Mouse (Mus musculus) brown adipose tissue, adult 24 weeks (tissue): ENCODE data around the gene Gnat1. TPM values are rescaled to one million over a fixed set of nuclear protein-coding genes. Genes with fewer than 3 reads are reported as not detected.

ENCODE experiments used
- H3K27ac ChIP-seq: fragments of 200-500 bp; replicated peaks from 2 replicates; pipeline ENCODE4 v1.5.1; 2012; ENCODE audit warnings: low read depth, mild to moderate bottlenecking, low read length
- H3K4me1 ChIP-seq: fragments of 200-500 bp; 2 replicates; pipeline ENCODE4 v1.6.1; 2012; ENCODE audit warnings: low read length, mixed read lengths; ENCODE audit not compliant: control insufficient read depth, insufficient read depth, insufficient read length
- H3K4me3 ChIP-seq: fragments of 200-500 bp; 2 replicates; pipeline ENCODE4 v1.5.1; 2012; ENCODE audit warnings: low read depth, mild to moderate bottlenecking, low read length, moderate library complexity; ENCODE audit not compliant: insufficient read depth
- polyA plus RNA-seq: library from polyadenylated mRNA; stranded (reverse); fragments of >200 nt; gene quantifications from 2 replicates; pipeline ENCODE4 v1.2.4, GENCODE M21; 2012; ENCODE audit not compliant: missing spikeins, insufficient read depth, insufficient read length

The Gnat1 gene
- polyA plus RNA-seq, 1 experiment = not detected

DNA sequence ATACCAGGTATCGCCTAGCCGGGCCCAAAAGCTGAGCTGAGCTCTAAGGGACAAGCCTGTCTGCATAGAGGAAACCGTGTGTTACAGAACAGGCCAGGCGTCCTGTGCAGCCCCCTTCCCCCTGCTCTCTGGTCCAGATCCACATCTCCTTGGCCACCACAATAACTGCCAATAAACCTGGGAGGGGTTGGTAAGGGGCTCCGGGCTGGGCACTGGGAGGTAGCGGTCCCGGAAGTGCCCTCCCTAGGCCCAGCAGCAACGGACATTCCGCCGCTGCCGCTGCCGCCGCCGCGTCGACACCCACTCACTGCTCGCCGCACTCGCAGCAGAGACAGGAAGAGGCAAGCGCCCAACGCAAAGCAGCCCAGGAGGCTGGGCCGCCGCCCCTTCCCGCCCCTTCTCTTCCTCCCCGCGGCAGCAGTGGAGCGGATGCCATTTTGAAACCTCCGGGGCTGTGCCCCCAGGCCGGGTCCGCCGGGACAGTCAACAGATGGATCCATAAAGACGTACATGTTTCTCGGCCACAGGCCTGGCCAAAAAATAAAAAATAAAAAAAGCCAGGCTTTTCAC lies 46.3 kb downstream of the Gnat1 start:
- H3K4me3 ChIP-seq = peak overlapping the region; percentile 77
- H3K4me1 ChIP-seq = peaks cover 20% of the 10 kb centered on the region
- H3K27ac ChIP-seq = peak overlapping the region; percentile 95

DNA sequence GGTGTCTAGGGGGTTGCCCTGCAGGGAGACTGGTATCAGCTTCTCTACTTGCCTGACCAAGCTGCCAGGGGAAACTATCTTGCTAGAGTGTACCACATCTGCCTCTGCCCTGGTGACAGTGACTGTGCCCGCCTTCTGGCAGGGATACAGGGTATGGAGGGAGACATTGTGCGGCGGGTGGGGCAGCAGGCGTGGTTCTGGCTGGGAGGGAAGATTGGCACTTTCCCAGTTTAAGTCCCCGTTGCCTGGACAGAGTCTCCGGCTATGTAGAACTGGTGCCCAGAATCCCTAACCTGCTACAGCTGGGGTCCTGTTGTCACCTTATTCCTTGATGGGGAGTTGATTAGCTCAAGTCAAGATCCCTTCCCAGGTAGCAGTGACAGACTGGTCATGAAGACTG lies 47.0 kb downstream of the Gnat1 start:
- H3K4me1 ChIP-seq = peaks cover 26% of the 10 kb centered on the region
- peak overlapping the region; percentile 88 for H3K27ac ChIP-seq
- peak overlapping the region; percentile 77 for H3K4me3 ChIP-seq

DNA sequence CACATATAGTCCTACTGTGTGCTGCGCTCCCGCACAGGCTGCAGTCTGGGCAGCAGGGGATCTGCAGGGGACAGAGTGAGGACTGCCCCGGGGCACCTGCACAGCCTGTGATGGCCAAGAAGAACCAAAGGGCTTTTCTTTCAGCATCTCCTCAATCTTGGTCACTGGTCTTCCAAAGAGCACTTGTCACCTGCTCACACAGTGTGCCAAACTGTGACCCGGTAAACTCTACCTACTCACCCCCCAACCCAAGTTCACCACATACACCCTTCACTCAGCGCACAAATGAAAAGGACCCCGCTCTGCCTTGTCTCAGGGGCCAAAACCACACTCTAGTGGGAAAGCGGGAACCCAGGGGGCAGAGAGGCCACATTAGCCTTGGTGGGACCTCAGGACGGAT lies 47.7 kb downstream of the Gnat1 start:
- peak overlapping the region; percentile 88 for H3K27ac ChIP-seq
- H3K4me1 ChIP-seq = peaks cover 29% of the 10 kb centered on the region
- H3K4me3 ChIP-seq = peak overlapping the region; percentile 77

DNA sequence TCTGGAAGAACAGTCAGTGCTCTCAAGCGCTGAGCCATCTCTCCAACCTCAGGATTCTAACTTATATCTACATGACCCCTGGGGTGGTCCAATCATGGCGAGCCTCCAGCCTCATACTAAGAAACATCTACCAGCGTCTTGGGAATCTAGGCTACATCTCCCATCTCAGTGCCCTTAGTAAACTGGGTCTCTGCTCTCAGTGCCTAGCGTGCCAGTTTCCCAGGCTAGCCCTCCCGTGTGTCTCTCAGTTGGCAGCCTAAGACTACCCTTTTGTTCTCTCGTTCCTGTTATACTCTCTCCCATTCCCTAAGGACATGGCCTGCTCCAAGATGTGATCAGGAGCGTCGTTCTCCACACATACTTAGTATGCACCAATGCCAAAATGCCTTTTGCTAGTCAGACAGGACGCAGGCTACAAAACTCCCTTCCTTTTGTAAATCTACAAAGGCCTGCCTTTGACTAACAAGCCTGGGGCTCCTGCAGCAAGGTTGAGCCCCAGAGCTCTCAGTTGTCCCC lies 48.1 kb downstream of the Gnat1 start:
- Histone ChIP-seq H3K27ac (peak overlapping the region; percentile 88), H3K4me3 (peak overlapping the region; percentile 77), H3K4me1 (peaks cover 29% of the 10 kb centered on the region)

DNA sequence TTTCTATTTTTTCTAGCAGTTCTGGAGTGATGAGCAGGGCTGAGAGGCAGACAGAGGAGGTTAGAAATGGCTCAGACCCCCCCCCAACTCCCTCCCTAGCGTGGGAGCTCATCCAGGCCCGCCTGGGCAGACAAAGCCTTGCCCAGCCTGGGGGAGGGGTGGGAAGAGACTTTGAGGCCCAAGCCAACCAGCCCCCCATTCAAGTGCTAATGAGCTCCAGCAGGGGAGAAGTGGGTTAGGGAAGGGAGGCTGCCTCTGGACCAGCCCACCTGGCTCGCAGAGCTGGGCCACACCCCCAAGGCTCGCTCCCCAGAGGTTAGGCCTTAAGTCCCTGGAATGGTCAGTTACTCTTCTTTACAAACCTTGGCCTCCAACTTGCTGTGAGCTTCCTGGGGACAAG lies 48.9 kb downstream of the Gnat1 start:
- peak overlapping the region; percentile 24; the same call in 1 of the 2 replicates for H3K4me3 ChIP-seq
- H3K4me1 ChIP-seq = peaks cover 29% of the 10 kb centered on the region
- peak overlapping the region; percentile 88 for H3K27ac ChIP-seq

DNA sequence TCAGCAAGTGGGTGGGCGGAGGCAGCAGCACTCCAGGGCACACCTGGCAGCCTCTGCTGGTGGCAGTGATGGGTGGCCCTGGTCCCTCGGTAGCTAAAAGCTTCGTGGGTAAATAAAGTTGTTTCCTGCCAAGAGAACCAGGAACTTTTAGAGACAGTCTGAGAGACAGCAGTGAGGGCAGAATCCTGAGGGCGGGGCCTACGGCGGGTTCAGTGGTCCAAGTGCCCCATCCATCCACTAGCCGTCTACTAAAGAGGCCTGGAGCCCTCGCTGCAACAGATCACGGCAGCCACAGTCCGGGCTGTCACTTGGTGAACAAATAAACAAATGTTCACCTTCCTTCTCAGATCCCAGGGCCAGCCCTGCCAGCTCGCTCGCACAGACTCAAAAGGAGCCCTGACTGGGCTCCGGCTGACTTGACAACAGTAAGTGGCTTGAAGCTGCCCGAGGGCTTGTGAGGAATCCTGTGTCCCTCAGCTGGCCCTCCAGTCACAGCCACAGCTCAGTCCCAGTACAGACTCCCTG lies 49.5 kb downstream of the Gnat1 start:
- Histone ChIP-seq H3K27ac (peak overlapping the region; percentile 88), H3K4me1 (peaks cover 35% of the 10 kb centered on the region), H3K4me3 (peak overlapping the region; percentile 24)

DNA sequence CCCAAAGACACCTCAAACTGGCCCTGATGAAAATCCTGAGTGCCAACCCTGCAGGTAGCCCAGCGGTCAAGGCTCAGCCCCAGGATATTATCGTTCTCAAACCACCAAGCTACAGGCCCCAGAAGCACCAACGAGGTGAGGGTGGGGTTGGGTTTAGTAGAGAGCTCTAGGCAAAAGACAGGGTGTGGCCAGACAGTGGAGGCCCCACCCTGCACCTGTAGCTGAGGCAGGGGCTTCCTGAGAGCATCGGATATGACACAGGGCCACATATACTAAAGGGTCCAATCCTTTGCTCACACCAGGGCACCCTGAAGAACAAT lies 50.1 kb downstream of the Gnat1 start:
- Histone ChIP-seq H3K4me1 (peaks cover 38% of the 10 kb centered on the region), H3K27ac (peak overlapping the region; percentile 88), H3K4me3 (peak overlapping the region; percentile 24)

DNA sequence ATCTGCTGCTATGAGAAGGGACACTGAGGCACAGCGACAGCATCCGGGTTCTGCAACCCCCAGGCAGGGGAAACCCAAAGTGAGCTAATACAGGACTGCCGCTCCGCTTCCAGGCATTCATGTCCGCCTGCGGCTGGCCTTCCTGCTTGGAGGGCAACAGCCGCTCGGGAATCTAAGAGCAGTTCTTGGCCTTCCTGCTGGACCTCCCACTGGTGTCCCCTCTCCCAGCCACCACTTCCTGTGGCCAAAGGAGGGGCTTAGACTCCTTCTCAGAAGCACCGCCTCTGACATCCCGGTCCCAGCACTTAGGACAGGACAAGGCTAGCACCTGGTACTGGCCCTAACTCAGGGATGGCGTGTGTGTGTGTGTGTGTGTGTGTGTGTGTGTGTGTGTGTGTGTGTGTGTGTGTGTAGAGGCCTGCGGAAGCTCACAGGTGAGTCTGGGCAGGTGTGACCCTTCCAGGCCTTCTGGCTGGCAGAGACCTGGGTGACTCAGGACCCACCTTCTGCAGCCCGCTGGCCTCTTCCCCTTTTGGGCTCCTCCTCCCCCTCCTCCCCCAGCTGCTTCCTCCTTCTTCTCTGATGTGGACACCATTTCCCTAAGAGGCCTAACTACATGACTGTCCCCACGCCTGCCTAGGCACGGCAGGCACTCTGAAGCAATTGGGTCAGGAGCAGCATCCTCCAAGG lies 50.6 kb downstream of the Gnat1 start:
- H3K4me1 ChIP-seq = peaks cover 42% of the 10 kb centered on the region
- peak overlapping the region; percentile 49 for H3K4me3 ChIP-seq
- peak overlapping the region; percentile 88 for H3K27ac ChIP-seq

DNA sequence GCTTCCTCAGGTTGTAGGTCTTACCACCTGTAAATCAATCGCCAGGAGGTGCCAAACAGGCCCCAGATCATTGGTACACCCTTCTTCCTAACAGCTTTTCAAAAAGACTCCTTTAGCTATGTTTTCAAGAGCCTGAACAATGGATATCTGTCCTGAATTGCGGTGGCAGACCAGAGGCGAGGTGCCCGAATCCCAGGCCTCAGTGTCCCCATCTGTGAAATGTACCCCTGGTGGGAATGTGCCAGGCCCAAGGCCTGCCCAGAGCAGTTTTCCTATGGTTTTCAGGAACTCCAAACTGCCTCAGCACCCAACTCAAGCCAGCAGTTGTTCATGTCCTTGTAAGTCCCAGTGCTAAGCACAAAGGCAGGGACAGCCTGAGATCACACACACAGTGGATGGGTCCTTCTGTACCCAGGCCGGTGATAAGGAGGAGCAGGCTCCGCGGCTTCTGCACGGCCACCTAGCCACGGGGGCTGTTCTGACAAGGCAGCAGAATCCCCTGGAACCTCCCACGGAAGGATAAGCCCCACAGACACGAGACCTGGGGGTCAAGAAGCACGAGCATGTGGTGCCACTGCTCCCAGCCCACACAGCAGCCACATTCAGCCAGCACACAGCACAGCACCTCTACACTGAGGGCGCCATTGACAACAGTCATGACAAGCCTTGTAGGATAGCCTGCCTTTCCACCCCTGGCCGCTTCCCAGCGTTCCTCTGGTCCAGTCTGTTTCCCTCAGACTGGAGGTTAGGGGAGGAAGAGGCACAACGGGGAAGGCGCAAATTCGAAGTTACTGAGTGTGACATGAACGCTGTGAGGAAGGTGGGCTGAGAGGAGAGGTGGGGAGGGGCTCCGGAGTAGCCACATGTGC lies 51.9 kb downstream of the Gnat1 start:
- Histone ChIP-seq H3K27ac (peak overlapping the region; percentile 79), H3K4me1 (peaks cover 46% of the 10 kb centered on the region), H3K4me3 (peak overlapping the region; percentile 49)

DNA sequence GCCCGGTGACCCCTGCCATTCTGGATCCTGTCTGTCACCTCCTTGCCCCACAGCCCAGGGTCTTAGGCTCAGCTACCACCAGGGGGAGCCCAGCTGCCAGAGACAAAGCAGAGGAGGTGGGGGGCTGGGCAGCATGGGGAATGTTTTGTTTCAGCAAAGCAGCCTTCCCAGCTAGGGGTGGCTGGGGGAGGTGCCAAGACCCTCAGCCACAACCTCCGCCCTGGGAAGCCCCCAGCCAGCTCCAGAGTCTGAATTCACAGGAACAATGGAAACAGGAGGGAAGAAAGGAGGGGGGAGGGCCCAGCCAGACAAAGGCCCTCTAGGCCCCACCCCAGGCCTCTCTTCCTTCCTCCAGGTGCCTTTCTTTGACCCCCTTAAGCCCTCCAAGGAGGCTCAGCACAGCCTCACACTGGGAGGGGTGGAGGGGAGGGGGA lies 52.7 kb downstream of the Gnat1 start:
- H3K27ac ChIP-seq = peak overlapping the region; percentile 83
- peak overlapping the region; percentile 21 for H3K4me3 ChIP-seq
- peaks cover 43% of the 10 kb centered on the region for H3K4me1 ChIP-seq

DNA sequence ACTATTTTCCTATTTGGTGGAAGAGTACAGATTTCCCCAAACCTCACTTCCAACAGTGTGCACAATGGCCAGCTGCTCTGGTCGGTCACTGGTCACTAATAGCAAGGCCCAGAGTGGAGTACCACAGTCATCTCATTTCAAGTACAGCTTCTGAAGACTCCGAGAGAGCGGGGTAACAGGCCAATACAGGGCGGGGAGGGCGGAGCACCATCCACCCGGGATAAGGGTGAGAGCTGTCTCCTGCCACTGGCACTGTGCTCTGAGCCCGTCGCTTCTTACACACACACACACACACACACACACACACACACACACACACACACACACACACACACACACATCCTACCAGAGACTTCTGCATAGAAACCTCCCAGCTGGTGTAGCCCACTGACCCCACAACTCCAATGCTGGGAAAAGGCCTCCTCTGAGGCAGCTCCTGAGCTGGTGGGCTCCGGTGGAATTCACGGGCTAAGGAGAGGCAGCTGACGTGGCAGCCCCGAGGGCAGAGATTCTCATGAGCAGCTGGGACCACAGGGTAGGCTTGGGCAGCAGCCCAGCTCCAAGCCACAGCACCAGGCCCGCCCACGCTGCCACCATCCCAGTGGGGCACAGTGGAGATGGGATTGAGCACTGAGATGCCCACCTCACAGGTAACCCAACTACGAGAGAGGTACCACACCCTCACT lies 53.2 kb downstream of the Gnat1 start:
- peak overlapping the region; percentile 21 for H3K4me3 ChIP-seq
- H3K4me1 ChIP-seq = peaks cover 40% of the 10 kb centered on the region
- peak overlapping the region; percentile 83 for H3K27ac ChIP-seq

DNA sequence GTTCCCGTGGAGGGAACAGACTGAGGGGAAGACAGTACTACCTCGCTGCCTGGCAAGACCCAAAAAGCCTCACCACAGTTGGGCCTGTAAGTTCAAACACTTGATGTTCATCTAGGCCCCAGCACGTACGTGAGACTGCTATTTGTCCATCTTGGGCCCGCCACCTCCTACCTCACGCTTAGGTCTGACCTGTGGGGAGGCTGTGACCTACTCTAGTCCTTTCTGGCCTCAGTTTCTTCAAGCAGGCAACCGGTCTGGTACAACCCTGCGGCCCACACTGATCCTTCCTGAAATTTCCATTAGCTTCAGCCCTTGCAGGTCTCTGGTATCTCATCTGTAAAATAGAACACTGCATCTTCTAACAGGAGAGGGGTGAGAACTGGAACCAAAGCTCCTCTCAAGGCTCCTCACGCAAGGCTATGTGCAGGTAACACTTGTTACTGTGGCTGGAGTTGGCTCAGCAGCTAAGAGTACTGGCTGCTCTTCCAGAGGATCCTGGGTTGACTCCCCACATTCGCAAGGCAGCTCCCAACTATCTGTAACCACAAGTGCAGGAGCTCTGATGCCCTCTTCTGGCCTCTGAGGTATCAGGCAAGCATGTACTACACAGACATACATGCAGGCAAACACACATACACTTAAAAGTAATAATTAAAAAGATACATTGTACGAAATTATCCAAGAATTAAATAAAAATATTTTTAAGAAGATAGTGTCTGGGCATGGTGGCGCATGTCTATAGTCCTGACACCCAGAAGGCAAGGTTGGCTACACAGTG lies 54.0 kb downstream of the Gnat1 start:
- Histone ChIP-seq H3K27ac (peak overlapping the region; percentile 86), H3K4me3 (0 out of 2 replicates have a peak overlapping the region, but pooled peaks have one; percentile 17), H3K4me1 (peaks cover 41% of the 10 kb centered on the region)

DNA sequence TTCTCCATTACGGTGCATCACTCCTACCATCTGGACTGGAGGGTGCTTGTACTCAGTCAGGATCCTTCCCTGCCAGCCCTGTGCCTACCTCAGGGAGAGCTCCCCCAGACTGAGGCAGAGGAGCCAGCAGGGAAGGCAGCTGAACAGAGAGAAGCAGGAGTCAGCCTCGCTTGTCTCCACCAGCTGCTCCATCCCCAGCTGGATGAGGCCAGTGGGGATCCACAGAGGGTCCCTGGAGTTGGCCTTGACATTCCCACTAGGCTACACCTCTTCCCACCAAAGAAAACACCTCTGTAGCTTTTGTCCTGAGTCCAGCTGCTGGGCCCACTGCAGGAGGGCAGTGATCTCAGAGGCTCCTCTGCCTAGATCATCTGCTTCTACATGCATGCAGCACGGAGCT lies 54.6 kb downstream of the Gnat1 start:
- peaks cover 43% of the 10 kb centered on the region for H3K4me1 ChIP-seq
- peak overlapping the region; percentile 86 for H3K27ac ChIP-seq
- peak overlapping the region; percentile 17 for H3K4me3 ChIP-seq

DNA sequence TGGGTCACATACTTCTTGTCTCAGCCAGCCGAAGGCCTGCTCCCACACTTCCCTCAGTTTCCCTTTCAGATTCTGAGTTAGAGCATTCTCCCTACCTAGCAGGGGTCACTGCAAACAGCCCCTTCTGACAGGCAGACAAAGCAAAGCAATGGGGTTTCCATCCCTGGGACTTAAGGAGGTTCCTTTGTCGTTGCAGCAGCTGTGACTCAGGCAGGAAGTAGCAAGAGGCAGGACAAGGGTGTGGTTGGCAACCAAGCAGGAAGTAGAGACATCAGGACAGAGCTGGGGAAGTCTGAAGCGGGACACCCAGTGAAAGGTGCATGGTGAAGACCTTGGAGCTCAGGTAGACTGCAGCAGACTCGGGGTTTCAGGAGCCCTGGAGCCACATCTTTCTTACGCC lies 55.0 kb downstream of the Gnat1 start:
- H3K4me1 ChIP-seq = peaks cover 42% of the 10 kb centered on the region
- peak overlapping the region; percentile 17 for H3K4me3 ChIP-seq
- peak overlapping the region; percentile 86 for H3K27ac ChIP-seq
